Mouse (Mus musculus) layer of hippocampus, adult 9-11 months (tissue): ENCODE data around the gene G3bp2.

ENCODE experiments used
- DNase-seq: peaks from one replicate; pipeline ENCODE4 v3.0.0; 2022

Gene G3bp2

GRCm38 (mm10) chr5:92009827-92010226 lies 73.7 kb downstream of the G3bp2 start:
- no peak for DNase-seq

GRCm38 (mm10) chr5:92003011-92003410 lies 80.5 kb downstream of the G3bp2 start:
- DNase-seq = no peak
